Mouse (Mus musculus) c-Kit-positive CD71-positive TER-119-negative erythroid progenitor cells, embryonic 14.5 days (primary cell): ENCODE data around the gene Gm20661.

Source experiments
- DNase-seq: peaks from one replicate; pipeline ENCODE4 v3.0.0-alpha.2; 2013; ENCODE audit warnings: low read depth

Gene Gm20661

GRCm38 (mm10) chr9:107982681-107983346 is at the start of gene Gm20661:
TSS of gene Gm20661 (plus strand) at chr9:107983058.
- DNase-seq = peak; percentile 83

- DNase-seq = no peak
Measured at GRCm38 (mm10) chr9:107934146-107934545, 48.7 kb upstream of the Gm20661 start.

GRCm38 (mm10) chr9:107935374-107935773 is 47.5 kb upstream of the Gm20661 start, which contains the start of gene Camkv:
TSS of gene Camkv (plus strand) at chr9:107935674.
- no peak for DNase-seq

- DNase-seq = no peak
Measured at GRCm38 (mm10) chr9:107935790-107936214, 47.1 kb upstream of the Gm20661 start.

GRCm38 (mm10) chr9:107936215-107936822 is 46.5 kb upstream of the Gm20661 start:
- no peak for DNase-seq

GRCm38 (mm10) chr9:107936831-107937230 is 46.0 kb upstream of the Gm20661 start:
- no peak for DNase-seq

GRCm38 (mm10) chr9:107947241-107948194 is 35.3 kb upstream of the Gm20661 start:
- no peak for DNase-seq

- no peak for DNase-seq
Measured at GRCm38 (mm10) chr9:107949184-107949921, 33.5 kb upstream of the Gm20661 start.

GRCm38 (mm10) chr9:107949922-107950235 is 33.0 kb upstream of the Gm20661 start, which contains the start of gene Traip:
TSS of gene Traip (plus strand) at chr9:107950136.
- no peak for DNase-seq

GRCm38 (mm10) chr9:107950460-107951355 is 32.1 kb upstream of the Gm20661 start:
- peak; percentile 88 for DNase-seq

GRCm38 (mm10) chr9:107955613-107956289 is 27.1 kb upstream of the Gm20661 start:
- no peak for DNase-seq

- DNase-seq = no peak
Measured at GRCm38 (mm10) chr9:107957141-107957540, 25.7 kb upstream of the Gm20661 start.

GRCm38 (mm10) chr9:107959896-107960295 is 23.0 kb upstream of the Gm20661 start:
- DNase-seq = no peak

- DNase-seq = no peak
Measured at GRCm38 (mm10) chr9:107960928-107961327, 21.9 kb upstream of the Gm20661 start.

- no peak for DNase-seq
Measured at GRCm38 (mm10) chr9:107961351-107961762, 21.5 kb upstream of the Gm20661 start.

- DNase-seq = no peak
Measured at GRCm38 (mm10) chr9:107961881-107962280, 21.0 kb upstream of the Gm20661 start.

GRCm38 (mm10) chr9:107962916-107963315 is 19.9 kb upstream of the Gm20661 start:
- DNase-seq = no peak

GRCm38 (mm10) chr9:107963700-107964099 is 19.2 kb upstream of the Gm20661 start:
- DNase-seq = peak; percentile 81

- DNase-seq = no peak
Measured at GRCm38 (mm10) chr9:107964681-107965080, 18.2 kb upstream of the Gm20661 start.

- DNase-seq = no peak
Measured at GRCm38 (mm10) chr9:107966676-107967075, 16.2 kb upstream of the Gm20661 start.
